Mouse (Mus musculus) Patski (cell line): ENCODE measurements around the gene 4930412O13Rik. TPM values are rescaled to one million over a fixed set of nuclear protein-coding genes. Genes with fewer than 3 reads are reported as not detected.

Experiments used
- ATAC-seq: fragments of 100-300 bp; one replicate; pipeline ENCODE4 v1.8.0; 2021
- CTCF ChIA-PET: fragments of 350-600 bp; sonication (Branson Sonifier 250); formaldehyde crosslinking; loops from one replicate; lab custom pipeline; 2022; ENCODE audit warnings: inconsistent platforms; lab: Charles Lee
- POLR2A ChIA-PET: fragments of 350-600 bp; sonication (Branson Sonifier 250); formaldehyde crosslinking; loops from one replicate; lab custom pipeline; 2022; ENCODE audit warnings: antibody characterized with exemption, inconsistent platforms; lab: Charles Lee
- DNase-seq: peaks from one replicate; pipeline ENCODE4 v3.0.0-alpha.2; 2011; ENCODE audit warnings: low read depth, low spot score
- H3K27me3 ChIP-seq: fragments of 371-371 bp; one replicate; pipeline ENCODE4 v1.5.1; 2021
- CTCF ChIP-seq: fragments of 100-300 bp; IDR thresholded peaks from one replicate; pipeline ENCODE4 v1.5.1; 2021
- in situ Hi-C: fragments of 300-500 bp; cut with MboI; formaldehyde crosslinking; loops from 3 replicates; pipeline ENCODE4 v1.11.1; 2018; ENCODE audit warnings: low pct_unique_long_range_greater_than_20kb, mixed read lengths
- polyA plus RNA-seq: library from polyadenylated mRNA; unstranded; gene quantifications from one replicate; pipeline ENCODE4 v1.2.3, GENCODE M21; 2021

4930412O13Rik gene
- not detected for polyA plus RNA-seq

DNA sequence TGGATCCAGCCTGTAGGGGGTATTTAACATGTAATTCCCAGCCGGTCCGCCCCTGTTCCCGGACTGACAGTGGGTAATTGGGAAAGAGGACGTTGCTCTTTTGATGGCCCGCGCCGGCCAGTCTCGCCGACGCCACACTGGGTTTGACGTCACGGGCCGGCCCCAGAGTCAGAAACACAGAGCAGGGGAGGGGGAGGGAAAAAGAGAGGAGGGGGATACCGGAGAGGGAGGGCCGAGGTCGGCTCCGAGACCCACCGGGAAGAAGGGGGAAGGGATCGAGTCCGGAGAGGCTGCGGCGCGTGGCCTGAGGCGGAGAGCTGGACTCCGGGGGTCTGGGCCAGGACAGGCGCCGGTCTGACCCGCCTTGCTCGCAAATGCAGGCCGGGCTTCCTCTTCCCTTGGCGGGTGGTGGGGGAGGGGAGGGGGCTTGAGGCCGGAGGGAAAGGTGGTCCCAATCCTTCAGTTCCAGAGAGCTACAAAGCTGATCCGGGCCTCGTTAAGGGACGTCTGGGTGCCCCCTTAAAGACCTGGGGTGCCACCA lies at the start of gene 4930412O13Rik:
Gene 4930412O13Rik (plus strand): TSS at position 202 of the 541 bp plus-strand sequence.
- TF ChIP-seq CTCF, result no peak
- in situ Hi-C loops, result loop anchor here (5.0 to 10.0 kb wide), 4 partner anchors 124 to 1204 kb away; no protein-coding TSS in a partner anchor
- ATAC-seq (no peak), DNase-seq (no peak)
- POLR2A ChIA-PET, result no interaction called here
- CTCF ChIA-PET, result no interaction called here
- no peaks in the 10 kb centered on the region for H3K27me3 ChIP-seq

DNA sequence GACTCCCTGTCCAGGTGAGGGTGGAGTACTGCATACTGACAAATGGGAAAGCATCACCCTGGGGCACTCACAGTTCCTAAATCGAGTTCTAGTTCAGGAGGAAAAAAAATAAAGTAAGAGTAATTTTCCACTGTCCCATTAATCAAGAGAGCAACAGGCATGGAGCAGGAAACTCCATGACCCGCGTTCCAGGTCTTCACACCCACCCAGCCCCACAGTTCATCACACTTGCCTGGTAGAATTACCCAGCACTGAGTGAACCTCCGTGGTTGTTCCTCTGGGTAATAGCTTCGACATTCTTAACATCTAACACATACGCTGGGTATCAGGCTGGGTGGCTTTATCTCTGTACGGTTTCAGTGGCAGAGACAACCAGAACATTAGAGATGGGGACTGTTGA lies 47.3 kb upstream of the 4930412O13Rik start:
- DNase-seq, result no peak
- in situ Hi-C loops, result no loop called here
- POLR2A ChIA-PET, result no interaction called here
- no peak for ATAC-seq
- TF ChIP-seq CTCF, result no peak
- CTCF ChIA-PET, result no interaction called here
- no peaks in the 10 kb centered on the region for H3K27me3 ChIP-seq

DNA sequence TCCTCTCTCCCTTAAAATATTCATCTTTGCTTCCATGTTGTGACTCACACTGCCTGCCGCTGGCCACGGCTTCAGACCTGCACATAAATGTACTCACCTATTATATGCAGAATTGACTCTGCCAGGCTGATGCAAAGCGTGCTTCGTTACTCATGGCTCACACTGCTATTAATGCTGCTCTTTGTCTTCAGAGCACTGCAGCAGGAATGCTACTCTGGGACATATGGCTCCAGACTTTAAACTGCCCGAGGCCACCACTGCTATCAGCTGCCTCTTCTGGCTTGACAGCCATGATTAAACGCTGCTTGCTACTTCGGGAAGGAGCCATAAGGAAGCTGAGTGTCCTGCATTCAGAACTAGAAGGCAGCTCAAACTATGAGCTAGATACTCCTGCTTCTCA lies 45.9 kb upstream of the 4930412O13Rik start:
- no peak for ATAC-seq
- DNase-seq, result no peak
- in situ Hi-C loops, result no loop called here
- ChIA-PET POLR2A (no interaction called here), CTCF (interaction anchor here (0.9 kb wide), 1 partner anchor 14 kb away, joined by 3 read pairs; no protein-coding TSS in a partner anchor)
- no peaks in the 10 kb centered on the region for H3K27me3 ChIP-seq
- no peak for TF ChIP-seq CTCF

DNA sequence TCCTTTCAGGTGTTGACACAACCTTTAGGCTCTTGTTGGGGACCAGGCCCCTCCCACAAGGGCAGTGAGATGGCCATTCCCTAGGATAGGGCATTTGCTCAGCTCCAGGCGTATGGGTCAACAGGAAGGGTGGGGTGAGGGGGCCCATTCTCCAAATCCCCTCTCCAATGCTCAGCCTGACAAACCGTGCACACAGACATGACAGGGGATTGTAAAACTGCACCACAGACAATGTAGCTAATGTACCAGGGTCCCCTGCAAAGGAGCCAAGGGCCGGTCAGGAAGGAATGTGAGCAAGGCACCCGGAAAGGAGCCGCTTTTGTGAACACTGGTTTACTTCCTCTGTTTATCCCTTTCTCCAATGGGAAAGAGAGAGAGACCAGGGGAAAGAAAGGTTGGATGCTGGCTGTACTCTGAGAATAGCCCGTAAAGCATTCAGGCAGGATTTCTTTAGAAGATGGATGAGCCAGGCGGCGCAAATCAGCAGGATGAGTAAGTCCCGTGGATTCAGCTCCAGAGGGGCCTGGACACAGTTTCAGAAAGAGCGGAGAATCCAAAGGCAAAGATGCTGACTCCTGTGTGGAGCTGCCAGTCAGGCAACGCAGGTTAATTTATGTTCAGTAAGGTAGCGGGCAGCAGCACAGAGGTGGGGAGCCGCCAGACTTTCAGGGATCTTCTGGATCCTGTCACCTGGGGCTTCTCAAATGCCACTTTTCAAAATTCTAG lies 28.0 kb upstream of the 4930412O13Rik start:
- CTCF ChIA-PET, result interaction anchor here (1.1 kb wide), 1 partner anchor 10 kb away, joined by 3 read pairs; no protein-coding TSS in a partner anchor
- in situ Hi-C loops, result no loop called here
- no peak for TF ChIP-seq CTCF
- ATAC-seq (no peak), DNase-seq (no peak)
- POLR2A ChIA-PET, result no interaction called here
- no peaks in the 10 kb centered on the region for H3K27me3 ChIP-seq

DNA sequence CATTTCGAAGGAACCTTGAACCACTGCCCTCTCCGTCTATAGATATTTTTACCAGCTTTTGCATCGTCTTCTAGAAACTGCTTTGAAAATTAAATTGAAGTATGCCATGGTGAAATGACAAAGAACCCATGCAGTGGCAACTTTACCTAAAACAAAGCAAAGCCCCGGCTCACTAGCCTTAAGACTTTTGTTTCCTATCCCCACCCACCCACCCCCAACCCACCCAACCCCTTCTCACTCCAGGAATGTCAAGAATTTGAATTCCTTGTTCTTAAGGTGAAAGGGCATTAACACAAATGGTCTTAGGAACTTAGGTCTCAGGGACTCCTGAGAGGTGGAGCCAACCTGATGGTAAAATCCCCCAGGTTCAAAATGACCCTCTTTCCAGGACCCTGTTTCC lies 25.2 kb upstream of the 4930412O13Rik start:
- CTCF ChIA-PET, result interaction anchor here (1.2 to 1.3 kb wide), 2 partner anchors 11 to 20 kb away, joined by 3 to 4 read pairs; no protein-coding TSS in a partner anchor
- ATAC-seq (no peak), DNase-seq (no peak)
- in situ Hi-C loops, result no loop called here
- POLR2A ChIA-PET, result no interaction called here
- H3K27me3 ChIP-seq, result no peaks in the 10 kb centered on the region
- TF ChIP-seq CTCF, result no peak

DNA sequence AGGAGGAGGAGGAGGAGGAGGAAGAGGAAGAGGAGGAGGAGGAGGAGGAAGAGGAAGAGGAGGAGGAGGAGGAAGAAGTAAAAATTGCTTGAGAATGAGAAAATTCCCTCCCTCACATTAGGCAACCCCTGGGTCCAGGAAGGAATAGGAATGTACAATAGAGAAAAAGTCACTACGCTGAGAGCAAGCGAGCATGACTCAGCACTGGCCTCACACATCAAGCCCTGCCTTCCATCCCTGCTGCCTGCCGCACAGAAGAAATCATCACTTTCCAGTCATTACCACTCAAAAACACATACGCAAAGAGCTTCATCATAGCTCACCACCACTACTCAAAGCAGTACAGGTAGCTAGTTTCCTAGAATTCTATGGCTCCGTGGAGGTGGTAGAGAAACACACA lies 20.4 kb upstream of the 4930412O13Rik start:
- CTCF ChIA-PET, result no interaction called here

DNA sequence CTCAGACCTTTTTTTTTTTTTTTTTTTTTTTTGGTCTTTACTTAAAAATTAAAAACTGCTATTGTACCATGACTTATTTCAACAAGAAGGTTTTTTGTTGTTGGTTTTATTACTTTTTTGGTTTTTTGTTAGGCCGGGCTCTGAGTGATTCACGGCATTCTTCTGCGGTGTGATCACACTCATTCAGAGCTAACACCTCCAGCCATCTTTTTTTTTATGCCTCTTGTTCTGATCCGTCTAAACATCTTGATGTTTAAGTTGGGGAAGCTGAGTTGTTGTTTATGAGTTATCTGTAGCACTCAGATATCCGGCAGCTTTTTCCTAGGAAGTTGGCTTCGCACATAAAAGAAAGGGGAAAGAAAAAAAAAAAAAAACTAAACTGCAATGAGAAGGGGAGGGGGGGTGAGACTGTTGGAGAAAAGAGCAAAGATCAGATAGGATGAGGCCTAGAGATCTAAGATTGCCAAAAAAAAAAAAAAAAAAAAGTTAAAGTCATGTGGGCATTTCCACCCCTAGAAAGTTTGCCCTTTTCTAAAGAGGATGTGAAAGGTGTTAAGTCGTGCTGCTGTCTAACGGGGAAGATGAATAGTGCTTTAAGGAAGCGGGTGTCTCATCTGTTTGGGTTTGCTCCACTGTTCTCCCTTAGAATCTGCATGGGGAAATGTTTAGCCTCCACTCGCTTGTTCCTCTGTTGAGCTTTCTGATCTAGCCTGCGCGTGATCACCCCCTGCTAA lies 13.8 kb upstream of the 4930412O13Rik start:
- H3K27me3 ChIP-seq, result no peaks in the 10 kb centered on the region
- ATAC-seq (no peak), DNase-seq (no peak)
- POLR2A ChIA-PET, result interaction anchor here (0.6 to 0.7 kb wide), 3 partner anchors 65 to 499 kb away, joined by 3 to 8 read pairs (median 7); no protein-coding TSS in a partner anchor
- TF ChIP-seq CTCF, result no peak
- CTCF ChIA-PET, result interaction anchor here (1.6 kb wide), 1 partner anchor 11 kb away, joined by 4 read pairs; no protein-coding TSS in a partner anchor
- in situ Hi-C loops, result no loop called here

More for the DNA sequence above, 20.4 kb upstream of the 4930412O13Rik start:
- no peak for ATAC-seq
- no peak for DNase-seq
- in situ Hi-C loops, result no loop called here
- no peaks in the 10 kb centered on the region for H3K27me3 ChIP-seq
- POLR2A ChIA-PET, result no interaction called here
- no peak for TF ChIP-seq CTCF

DNA sequence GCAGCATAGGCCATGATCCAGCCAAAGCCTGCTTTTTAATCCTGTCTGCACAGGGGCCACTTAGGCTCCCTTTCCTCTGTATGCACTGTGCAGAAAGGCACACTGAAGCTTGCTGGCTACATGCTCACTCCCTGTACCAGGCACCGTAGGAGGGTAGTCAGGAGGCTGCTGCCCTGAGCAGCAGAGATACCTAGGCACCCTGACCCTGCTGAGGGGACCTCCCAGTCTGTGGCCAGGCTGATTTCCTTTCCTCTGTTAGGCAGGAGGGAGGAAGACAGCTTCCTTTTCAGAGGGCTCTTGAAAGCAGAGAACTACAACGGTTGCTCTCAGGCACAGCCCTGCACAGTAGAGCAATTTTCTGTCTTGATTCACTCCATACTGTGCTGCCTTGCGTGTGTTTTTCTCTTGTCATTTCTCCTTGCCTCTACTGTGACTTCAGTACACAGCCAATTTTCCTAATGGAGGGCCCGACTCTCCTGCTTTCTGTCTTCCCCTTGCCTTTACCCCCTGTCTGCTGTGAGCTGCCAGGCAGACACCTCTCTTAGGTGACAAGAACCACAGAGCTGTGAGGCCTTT lies 9.8 kb upstream of the 4930412O13Rik start:
- ChIA-PET CTCF (no interaction called here), POLR2A (no interaction called here)
- in situ Hi-C loops, result no loop called here
- no peak for ATAC-seq
- DNase-seq, result no peak
- no peak for TF ChIP-seq CTCF
- H3K27me3 ChIP-seq, result no peaks in the 10 kb centered on the region

DNA sequence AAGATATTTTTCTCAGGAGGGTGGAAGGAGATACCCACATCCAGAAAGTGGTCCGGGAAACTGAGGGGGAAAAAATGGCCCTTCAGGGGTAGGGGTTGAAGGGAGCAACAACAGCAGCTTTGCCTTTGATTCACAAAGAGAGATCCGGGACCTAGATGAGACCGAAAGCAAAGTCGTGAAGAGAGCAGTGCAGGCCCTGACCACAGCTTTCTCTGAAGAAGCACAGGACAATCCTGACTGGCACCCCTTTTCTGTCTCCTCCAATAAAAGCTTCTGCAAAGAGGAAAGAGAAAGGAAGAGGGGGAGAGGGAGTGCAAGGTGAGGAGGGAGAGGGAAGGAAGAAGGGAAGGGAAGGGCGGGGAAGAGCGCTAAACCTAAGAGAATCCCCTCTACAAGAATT lies 9.3 kb upstream of the 4930412O13Rik start:
- no peak for ATAC-seq
- ChIA-PET POLR2A (no interaction called here), CTCF (no interaction called here)
- TF ChIP-seq CTCF, result no peak
- DNase-seq, result no peak
- H3K27me3 ChIP-seq, result no peaks in the 10 kb centered on the region
- in situ Hi-C loops, result no loop called here

DNA sequence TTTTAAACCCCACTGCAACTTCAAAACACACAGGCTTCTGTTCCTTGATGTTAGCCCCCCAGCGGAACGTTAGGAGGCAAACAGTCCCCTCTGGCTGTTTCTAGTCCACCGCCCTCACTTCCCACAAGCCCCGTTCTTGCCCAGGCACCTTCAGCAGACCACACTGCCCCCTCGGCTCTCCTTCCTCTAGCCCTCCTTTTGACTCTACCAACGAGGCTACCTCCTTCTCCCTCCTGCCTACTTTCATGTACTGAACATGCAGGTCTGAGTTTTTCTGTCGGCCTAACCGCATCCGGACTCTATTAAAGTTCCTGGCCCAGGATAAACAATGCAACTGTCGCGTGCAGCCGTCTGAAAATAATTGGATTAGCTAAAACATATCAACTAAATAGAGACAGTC lies 8.4 kb upstream of the 4930412O13Rik start:
- H3K27me3 ChIP-seq, result no peaks in the 10 kb centered on the region

More for the DNA sequence above, 8.4 kb upstream of the 4930412O13Rik start:
- TF ChIP-seq CTCF, result no peak
- in situ Hi-C loops, result no loop called here
- no peak for DNase-seq
- CTCF ChIA-PET, result no interaction called here
- POLR2A ChIA-PET, result no interaction called here
- ATAC-seq, result no peak
